Mouse (Mus musculus) subcutaneous adipose tissue, adult 2 months (tissue): ENCODE data around the gene Pdhx. TPM values are rescaled to one million over a fixed set of nuclear protein-coding genes. Genes with fewer than 3 reads are reported as not detected.

Experiments
- polyA plus RNA-seq: library from polyadenylated mRNA; depleted of rRNA; stranded (reverse); fragments of >200 nt; gene quantifications from 2 replicates; pipeline ENCODE4 v1.2.3, GENCODE M21; 2012; ENCODE audit warnings: low replicate concordance; rRNA removed

Pdhx gene
- polyA plus RNA-seq, result 38.6 and 50.0 TPM in 2 replicates

DNA sequence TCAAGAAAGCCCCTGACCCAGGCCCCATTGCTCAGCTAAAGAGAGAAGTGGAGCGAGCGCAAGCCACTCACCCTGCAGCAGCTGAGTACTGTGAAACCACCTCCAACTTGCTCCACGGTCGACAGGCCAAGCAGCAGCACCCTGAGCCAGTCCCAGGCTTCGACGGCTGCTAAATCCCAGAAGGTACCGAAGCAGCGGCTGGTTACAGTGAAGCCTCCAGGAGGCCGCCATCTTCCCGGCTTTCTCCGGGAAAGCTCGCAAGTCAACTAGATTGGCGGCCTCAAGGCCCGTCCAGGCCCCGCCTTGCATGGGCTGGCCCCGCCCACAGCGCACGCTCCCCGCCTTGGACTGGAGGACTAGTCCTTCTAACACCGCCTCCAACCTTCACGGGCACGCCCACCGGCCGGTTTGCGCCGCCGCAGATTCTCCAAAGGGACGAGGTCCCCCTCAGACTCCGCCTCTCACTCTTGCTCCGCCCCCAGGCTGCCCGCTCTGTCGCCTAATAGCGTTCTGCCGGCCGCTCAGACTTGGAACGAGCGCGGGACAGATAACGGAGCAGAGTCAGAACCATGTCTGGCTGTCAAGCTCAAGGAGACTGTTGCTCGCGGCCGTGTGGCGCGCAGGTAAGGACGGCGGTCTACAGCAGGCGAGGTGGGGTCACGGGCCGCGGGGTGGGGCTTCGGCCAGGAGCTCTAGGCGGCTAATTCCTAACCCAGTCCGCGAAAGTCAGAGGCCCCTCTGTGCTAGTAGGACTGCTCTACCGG lies at the start of gene Pdhx, which contains the start of gene Apip:
TSS of gene Pdhx (minus strand) at position 295 of the 764 bp plus-strand sequence.
TSS of gene Apip (plus strand) at position 457 of the 764 bp plus-strand sequence.

Other genes starting within 250 kb of the Pdhx start
- 21.6 and 47.1 TPM in 2 replicates for gene Cd44, start 171.8 kb downstream of the Pdhx start, polyA plus RNA-seq
- 31.7 and 50.1 TPM in 2 replicates for gene Apip, start 162 bp upstream of the Pdhx start, polyA plus RNA-seq
- 0.20 and 23.1 TPM in 2 replicates for gene Ehf, start 229.8 kb upstream of the Pdhx start, polyA plus RNA-seq